Mouse (Mus musculus) spleen, postnatal 4 days (tissue): ENCODE results near the gene Kdm1a.

ENCODE experiments used
- DNase-seq, 2 experiments: peaks; one replicate each; pipeline ENCODE4 v3.0.0; 2022; ENCODE audit warnings: low spot score in 2 of 2

The Kdm1a gene

GRCm38 (mm10) chr4:136602018-136602554, 437 bp downstream of the Kdm1a start:
- peak; percentile 52 to 79 for DNase-seq

GRCm38 (mm10) chr4:136601476-136601875, 1.0 kb downstream of the Kdm1a start:
- DNase-seq, result peak; percentile 59 to 80

DNA sequence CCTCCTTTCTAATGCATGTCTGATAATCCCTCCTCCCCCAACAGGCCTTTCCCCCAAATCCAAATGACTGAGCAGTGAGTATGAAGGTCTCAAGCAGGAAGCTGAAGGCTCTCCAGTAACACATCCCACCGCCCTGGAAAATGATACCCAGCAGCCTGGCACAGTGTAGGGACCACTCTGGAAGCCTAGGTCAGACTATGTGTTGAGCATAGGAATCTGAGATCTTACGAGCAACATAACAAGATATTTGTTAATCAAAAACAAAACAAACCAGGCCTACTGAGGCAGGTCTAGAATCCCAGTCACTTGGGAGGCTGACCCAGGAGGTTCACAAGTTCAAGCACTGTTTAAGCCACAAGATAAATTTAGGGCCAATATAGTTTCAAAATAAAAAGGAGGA, 2.0 kb downstream of the Kdm1a start:
- DNase-seq, result no peak

DNA sequence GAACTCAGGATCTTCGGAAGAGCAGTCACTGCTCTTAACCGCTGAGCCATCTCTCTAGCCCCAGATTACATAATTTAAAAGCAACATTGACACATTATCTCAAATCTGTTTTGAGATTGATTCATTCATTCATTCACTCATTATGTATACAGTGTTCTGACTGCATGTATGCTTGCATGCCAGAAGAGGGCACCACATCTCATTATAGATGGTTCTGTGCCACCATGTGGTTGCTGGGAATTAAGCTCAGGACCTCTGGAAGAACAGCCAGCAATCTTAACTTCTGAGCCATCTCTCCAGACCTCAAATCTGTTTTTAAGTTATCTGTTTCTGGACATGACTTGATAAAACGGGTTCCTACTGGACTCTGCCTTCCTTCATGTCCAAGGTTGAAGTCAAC, 2.7 kb downstream of the Kdm1a start:
- DNase-seq, result no peak

DNA sequence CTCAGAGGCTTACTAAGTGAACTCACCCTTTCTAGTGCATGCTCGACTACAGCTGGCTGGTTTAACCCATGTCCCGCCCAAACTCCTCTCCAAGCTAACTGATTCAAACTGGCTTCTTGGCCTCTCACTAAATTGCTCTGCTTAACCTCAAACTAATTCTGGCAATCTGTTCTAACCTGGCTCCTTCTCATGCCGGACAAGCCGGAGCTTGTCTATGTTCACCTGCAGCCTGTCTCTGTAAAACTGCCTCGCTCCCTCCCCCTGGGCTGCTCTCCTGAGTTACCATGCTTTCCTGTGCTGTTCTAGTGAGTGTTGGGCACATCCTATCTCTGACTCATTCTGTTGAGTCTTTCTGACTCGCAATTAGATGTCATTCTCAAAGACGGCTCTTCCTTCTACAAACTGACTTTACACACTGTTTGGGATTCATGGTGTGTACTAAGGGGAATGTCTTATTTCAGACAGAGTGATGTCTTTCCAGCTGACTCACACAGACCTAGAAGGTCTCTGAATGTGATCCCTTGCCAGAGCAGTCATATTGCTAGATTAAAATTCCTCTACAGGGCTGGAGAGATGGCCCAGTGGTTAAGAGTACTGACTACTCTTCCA, 4.2 kb downstream of the Kdm1a start:
- no peak for DNase-seq

- DNase-seq, result no peak
These were observed 7.3 kb downstream of the Kdm1a start for GRCm38 (mm10) chr4:136595221-136595620.

- no peak for DNase-seq
These were observed 8.5 kb downstream of the Kdm1a start for GRCm38 (mm10) chr4:136594006-136594405.

GRCm38 (mm10) chr4:136592111-136592510, 10.4 kb downstream of the Kdm1a start:
- DNase-seq, result no peak

DNA sequence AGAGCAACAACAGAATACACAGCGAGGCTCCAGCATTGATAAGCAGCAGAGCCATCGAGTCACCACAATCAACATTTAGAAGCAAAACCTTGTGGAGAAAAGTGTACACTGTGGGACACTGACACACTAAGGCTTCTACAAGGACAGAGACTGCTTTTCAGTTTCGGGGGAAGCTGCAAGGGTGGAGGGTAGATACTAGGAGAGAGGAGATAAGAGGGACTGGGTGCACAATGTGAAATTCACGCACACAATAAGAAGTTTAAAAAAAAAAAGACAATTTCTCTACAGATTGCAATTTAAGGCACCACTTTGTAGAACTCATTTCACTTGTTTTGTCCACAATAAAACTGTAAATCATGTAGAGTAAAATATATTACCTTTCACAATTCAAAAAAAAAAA, 14.5 kb downstream of the Kdm1a start:
- DNase-seq, result no peak

DNA sequence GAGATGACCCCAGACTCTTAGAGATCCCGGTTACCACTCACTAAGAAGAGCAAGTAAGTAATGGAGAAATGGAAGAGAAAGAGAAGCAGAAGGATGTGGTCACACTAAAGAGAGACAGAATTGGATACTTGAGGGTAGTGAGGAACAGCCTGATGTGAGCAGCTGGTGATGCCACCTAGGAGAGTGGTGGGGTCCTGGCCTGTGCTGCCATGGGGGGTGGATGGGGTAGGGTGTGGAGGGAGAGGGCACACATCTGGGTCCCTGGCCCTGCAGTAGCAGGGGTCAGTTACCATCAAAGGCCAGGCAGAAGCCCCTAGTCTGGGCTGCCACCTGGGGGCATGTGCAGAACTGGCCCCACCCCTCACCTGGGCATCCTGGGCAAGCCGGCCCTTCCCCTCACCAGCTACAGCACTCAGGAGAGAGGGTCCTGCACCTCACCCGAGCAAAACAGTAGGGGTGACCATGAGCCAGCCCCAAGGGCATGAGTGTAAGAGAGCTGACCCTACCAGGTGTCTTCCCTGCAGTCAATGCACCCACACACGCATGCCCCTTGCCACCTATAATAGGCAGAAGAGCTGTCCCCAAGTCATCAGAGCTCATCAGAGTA, 15.2 kb downstream of the Kdm1a start:
- no peak for DNase-seq

DNA sequence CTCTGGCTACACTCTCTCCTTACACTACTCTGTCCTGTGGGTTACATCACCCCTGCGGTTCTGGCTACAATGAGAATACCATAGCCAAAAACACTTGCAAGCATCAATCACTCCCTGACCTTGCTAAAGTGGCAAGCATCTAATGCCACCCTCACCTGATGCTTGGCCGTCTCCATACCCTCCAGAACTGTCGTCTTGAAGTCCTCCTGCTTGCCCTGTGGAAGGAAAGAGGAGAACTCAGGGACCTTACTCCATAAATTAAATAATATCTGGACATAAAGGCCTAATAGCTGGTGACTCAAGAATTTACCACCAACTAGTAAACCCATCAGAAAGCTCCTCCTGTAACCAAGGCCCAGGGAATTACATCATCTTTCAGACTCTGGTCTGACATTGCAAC, 20.6 kb downstream of the Kdm1a start:
- DNase-seq, result no peak

- no peak for DNase-seq
These were observed 32.5 kb downstream of the Kdm1a start for GRCm38 (mm10) chr4:136569998-136570397.

DNA sequence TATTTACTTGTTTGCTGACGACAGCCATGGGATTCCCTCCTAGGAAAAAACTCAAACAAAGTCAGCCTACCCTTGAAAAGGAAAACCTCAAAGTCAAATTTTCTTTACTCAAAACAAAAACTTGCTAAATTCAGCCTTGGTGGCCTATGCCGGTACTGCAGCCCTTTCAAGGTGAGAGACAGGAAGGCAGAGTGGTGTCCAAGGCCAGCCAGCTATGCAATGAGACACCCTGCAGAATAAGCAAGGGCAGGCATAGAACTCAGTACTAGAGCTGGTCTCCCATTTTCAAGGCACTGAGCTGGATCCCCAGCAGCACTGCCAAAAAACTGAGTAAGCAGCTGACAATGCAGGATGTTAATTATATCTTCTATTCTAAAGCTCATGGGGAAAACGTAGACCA, 33.9 kb downstream of the Kdm1a start:
- no peak for DNase-seq

- no peak for DNase-seq
These were observed 39.8 kb downstream of the Kdm1a start for GRCm38 (mm10) chr4:136562755-136563154.

DNA sequence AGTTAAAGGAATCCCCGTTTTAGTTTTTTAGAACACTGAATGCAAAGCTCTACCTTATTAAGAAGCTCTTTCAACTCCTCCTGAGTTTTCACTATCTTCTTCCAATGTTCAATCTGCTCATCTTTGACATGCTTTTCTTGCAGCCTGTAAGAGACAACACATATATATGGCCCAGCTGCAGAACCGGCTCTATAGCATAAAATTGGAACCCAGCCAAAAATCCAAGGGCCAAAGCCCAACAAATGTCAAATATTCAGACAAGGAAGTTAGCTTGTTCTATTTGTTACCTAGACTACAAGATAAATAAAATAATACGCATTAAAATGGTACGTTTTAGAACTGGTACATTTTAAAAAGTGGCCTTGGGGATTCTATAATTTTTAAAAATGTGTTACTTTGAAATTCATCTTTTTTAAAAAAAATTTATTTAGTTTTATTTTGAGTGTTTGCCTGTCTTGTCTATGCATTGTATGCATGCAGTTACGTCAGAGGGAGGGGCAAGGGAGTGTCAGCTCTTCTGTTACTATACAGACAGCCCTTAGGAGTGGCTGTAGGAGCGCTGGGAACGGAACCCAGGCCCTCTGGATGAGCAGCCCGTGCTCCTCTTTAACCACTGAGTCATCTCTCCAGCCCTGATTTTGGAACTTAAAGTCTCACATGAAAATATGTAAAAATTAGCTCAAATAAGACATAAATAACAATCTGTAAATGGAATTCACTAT, 42.1 kb downstream of the Kdm1a start:
- DNase-seq, result no peak

DNA sequence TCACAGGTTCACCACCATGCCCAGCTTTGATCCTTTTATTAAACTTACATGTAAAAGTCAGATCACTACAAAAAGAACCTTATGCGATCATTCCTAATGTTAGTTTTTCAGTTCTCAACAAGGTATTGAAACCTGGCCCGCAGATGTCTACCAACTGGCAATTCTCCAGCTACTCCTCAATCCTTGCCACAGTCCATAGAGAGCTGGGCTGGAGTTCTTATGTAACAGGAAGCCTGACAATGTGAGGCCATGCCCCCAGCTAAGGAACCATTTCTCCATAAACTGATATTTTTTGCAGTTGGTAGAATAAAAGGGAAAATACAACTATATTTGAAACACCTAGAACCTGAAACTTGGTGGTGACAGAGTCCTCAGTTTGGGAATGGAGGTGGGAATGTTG, 42.8 kb downstream of the Kdm1a start:
- DNase-seq, result no peak

DNA sequence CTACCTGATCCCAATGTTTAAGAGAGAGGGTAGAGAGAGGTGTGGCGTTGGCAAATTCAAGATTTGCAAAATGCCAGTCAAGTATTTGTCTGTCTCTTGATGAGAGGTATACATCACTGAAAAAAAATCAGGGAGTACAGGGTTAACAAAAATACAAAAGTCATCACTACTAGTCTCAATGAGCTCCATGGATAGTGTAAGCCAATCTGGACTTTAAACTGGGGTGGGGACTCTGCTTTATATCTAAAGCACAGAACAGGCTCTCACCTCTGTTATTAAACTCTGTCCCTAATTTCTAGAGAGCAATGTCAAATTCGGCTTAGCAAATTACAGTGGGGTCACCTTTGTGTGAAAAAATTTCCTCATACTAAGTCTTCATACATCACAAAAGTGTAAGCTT, 44.9 kb downstream of the Kdm1a start:
- DNase-seq, result no peak

GRCm38 (mm10) chr4:136553108-136553507, 49.4 kb downstream of the Kdm1a start:
- peak in 1 of 2 experiments; percentile 28 for DNase-seq

DNA sequence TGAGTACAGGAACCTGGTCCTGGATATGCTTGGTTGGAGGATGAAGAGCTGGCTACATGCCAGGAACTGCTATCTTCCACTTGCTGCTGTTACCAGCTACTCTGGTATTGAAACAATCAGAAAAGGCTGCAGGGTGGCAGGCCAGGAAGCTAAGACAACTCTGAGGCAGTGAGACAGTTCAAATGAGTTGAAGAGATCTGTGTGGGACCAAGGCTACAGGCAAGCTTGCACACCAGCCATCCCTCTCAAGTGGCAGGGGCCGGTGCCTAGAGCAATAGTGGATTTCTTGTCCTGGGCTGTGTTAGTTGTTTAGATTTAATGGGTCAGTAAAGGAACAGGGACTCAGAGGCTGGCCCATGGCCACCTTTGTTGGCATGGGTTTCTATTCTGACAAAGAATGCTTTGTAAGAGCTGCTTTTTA, 54.1 kb downstream of the Kdm1a start:
- peak in 1 of 2 experiments; percentile 52 for DNase-seq

- DNase-seq, result peak in 1 of 2 experiments; percentile 39
These were observed 54.8 kb downstream of the Kdm1a start for GRCm38 (mm10) chr4:136547721-136548120.

GRCm38 (mm10) chr4:136546279-136547045, 56.1 kb downstream of the Kdm1a start:
- peak in 1 of 2 experiments; percentile 28 for DNase-seq

- peak in 1 of 2 experiments; percentile 48 for DNase-seq
These were observed 57.4 kb downstream of the Kdm1a start for GRCm38 (mm10) chr4:136545151-136545550.
